Mouse (Mus musculus) kidney, postnatal 14 days (tissue): ENCODE measurements at regions not wholly inside any gene's neighbourhood (a gene's known extent, or its start where the extent isn't known, plus 50 kb on each side); places are given as distances from the start of the nearest gene placed in this dataset.
A peak's percentile ranks its signal among the peaks of the same experiment; 100 is the strongest.

Experiments
- DNase-seq: peaks from one replicate; pipeline ENCODE4 v3.0.0; 2022; ENCODE audit warnings: mixed read lengths

GRCm38 (mm10) chr13:113736468-113736867, 57.8 kb upstream of the Arl15 start:
- DNase-seq, result no peak

- no peak for DNase-seq
Measured at GRCm38 (mm10) chr13:113735611-113736285, 58.6 kb upstream of the Arl15 start.

- DNase-seq, result no peak
Measured at GRCm38 (mm10) chr13:113734134-113734794, 60.0 kb upstream of the Arl15 start.

- DNase-seq, result no peak
Measured at GRCm38 (mm10) chr13:113733734-113734133, 60.6 kb upstream of the Arl15 start.

- DNase-seq, result peak; percentile 4
Measured at GRCm38 (mm10) chr13:113730776-113731400, 63.4 kb upstream of the Arl15 start.

- peak; percentile 6 for DNase-seq
Measured at GRCm38 (mm10) chr13:113730062-113730775, 64.1 kb upstream of the Arl15 start.

GRCm38 (mm10) chr13:113729574-113729973, 64.7 kb upstream of the Arl15 start:
- no peak for DNase-seq

GRCm38 (mm10) chr13:113728111-113728510, 64.6 kb upstream of the Hspb3 start:
- DNase-seq, result peak; percentile 84

GRCm38 (mm10) chr13:113724881-113725837, 61.7 kb upstream of the Hspb3 start:
- no peak for DNase-seq

GRCm38 (mm10) chr13:113715231-113715630, 51.8 kb upstream of the Hspb3 start:
- peak; percentile 11 for DNase-seq

GRCm38 (mm10) chr13:113713844-113714243, 50.4 kb upstream of the Hspb3 start:
- DNase-seq, result no peak
